Mouse (Mus musculus) ES-Bruce4 (cell line): ENCODE results near the gene Zbtb42. TPM values are rescaled to one million over a fixed set of nuclear protein-coding genes. Genes with fewer than 3 reads are reported as not detected.

Experiments used
- H3K27ac ChIP-seq: 2 replicates; pipeline ENCODE4 v1.5.1; 2012; ENCODE audit warnings: low read length, inconsistent platforms; ENCODE audit not compliant: insufficient read depth
- H3K27me3 ChIP-seq: 2 replicates; pipeline ENCODE4 v1.6.1; 2012; ENCODE audit warnings: mild to moderate bottlenecking, low read length, inconsistent platforms; ENCODE audit not compliant: control insufficient read depth, poor library complexity, insufficient read depth, severe bottlenecking
- H3K36me3 ChIP-seq: 2 replicates; pipeline ENCODE4 v1.6.1; 2012; ENCODE audit warnings: inconsistent platforms, mild to moderate bottlenecking, low read length, moderate library complexity; ENCODE audit not compliant: control insufficient read depth, poor library complexity, insufficient read depth, severe bottlenecking
- H3K4me1 ChIP-seq: one replicate; pipeline ENCODE4 v1.8.1; 2011; ENCODE audit warnings: low read length; ENCODE audit not compliant: control insufficient read depth, insufficient read depth
- H3K4me3 ChIP-seq: 2 replicates; pipeline ENCODE4 v1.5.1; 2011; ENCODE audit warnings: low read depth, mild to moderate bottlenecking, low read length
- H3K9ac ChIP-seq: 2 replicates; pipeline ENCODE4 v1.6.1; 2012; ENCODE audit warnings: low read depth, mild to moderate bottlenecking, inconsistent platforms; ENCODE audit not compliant: poor library complexity, severe bottlenecking
- H3K9me3 ChIP-seq: replicated peaks from 2 replicates; pipeline ENCODE4 v1.6.1; 2012; ENCODE audit warnings: mild to moderate bottlenecking, low read length, inconsistent platforms; ENCODE audit not compliant: control insufficient read depth, poor library complexity, insufficient read depth, severe bottlenecking
- CTCF ChIP-seq: IDR thresholded peaks from one replicate; pipeline ENCODE4 v1.8.1; 2011; ENCODE audit warnings: low read depth, low read length
- EP300 ChIP-seq: IDR thresholded peaks from 2 replicates; pipeline ENCODE4 v1.6.1; 2011; ENCODE audit warnings: low read depth, low read length; ENCODE audit not compliant: insufficient read depth
- POLR2A ChIP-seq: IDR thresholded peaks from one replicate; pipeline ENCODE4 v1.8.1; 2011; ENCODE audit warnings: low read length; ENCODE audit not compliant: insufficient read depth
- polyA plus RNA-seq: library from polyadenylated mRNA; stranded (reverse); fragments of >200 nt; gene quantifications from 2 replicates; pipeline ENCODE4 v1.2.4, GENCODE M21; 2011; ENCODE audit warnings: low read depth; ENCODE audit not compliant: missing spikeins, insufficient read depth, insufficient read length

Zbtb42 gene
- 2.2 and 5.0 TPM in 2 replicates for polyA plus RNA-seq

- H3K4me3 ChIP-seq, result peak within 1 kb of the TSS; percentile 68
- no peaks in the 10 kb centered on the region for H3K4me1 ChIP-seq
- no peak for TF ChIP-seq EP300
- TF ChIP-seq POLR2A, result no peak
- TF ChIP-seq CTCF, result no peak
- peaks cover 2% of the 10 kb centered on the region for H3K27me3 ChIP-seq
- no peaks in the 10 kb centered on the region for H3K36me3 ChIP-seq
- H3K9me3 ChIP-seq, result no peaks in the 10 kb centered on the region
- H3K27ac ChIP-seq, result no peak within 1 kb of the TSS
- H3K9ac ChIP-seq, result peak within 1 kb of the TSS; percentile 68
Observed at GRCm38 (mm10) chr12:112678555-112679026, at the start of gene Zbtb42. Gene Zbtb42, plus strand, starts transcription at chr12:112678828.

- Histone ChIP-seq H3K27ac (no peak overlapping the region), H3K4me1 (peaks cover 4% of the 10 kb centered on the region)
Observed at GRCm38 (mm10) chr12:112628928-112629721, 49.5 kb upstream of the Zbtb42 start.

GRCm38 (mm10) chr12:112630029-112630428 lies 48.6 kb upstream of the Zbtb42 start:
- Histone ChIP-seq H3K27ac (no peak overlapping the region), H3K4me1 (peaks cover 5% of the 10 kb centered on the region)

More at GRCm38 (mm10) chr12:112628928-112629721, 49.5 kb upstream of the Zbtb42 start:
- Histone ChIP-seq H3K9me3 (no peaks in the 10 kb centered on the region), H3K4me3 (no peak overlapping the region), H3K9ac (no peak overlapping the region), H3K36me3 (no peaks in the 10 kb centered on the region), H3K27me3 (no peaks in the 10 kb centered on the region)
- TF ChIP-seq EP300 (no peak), CTCF (no peak), POLR2A (no peak)

GRCm38 (mm10) chr12:112630796-112631195 lies 47.8 kb upstream of the Zbtb42 start:
- Histone ChIP-seq H3K36me3 (no peaks in the 10 kb centered on the region), H3K4me1 (peaks cover 5% of the 10 kb centered on the region), H3K9me3 (no peaks in the 10 kb centered on the region), H3K9ac (no peak overlapping the region), H3K27me3 (no peaks in the 10 kb centered on the region), H3K4me3 (no peak overlapping the region), H3K27ac (no peak overlapping the region)
- TF ChIP-seq POLR2A (no peak), CTCF (no peak), EP300 (no peak)

More at GRCm38 (mm10) chr12:112630029-112630428, 48.6 kb upstream of the Zbtb42 start:
- TF ChIP-seq POLR2A, result no peak
- TF ChIP-seq CTCF, result no peak
- no peak for TF ChIP-seq EP300
- Histone ChIP-seq H3K27me3 (no peaks in the 10 kb centered on the region), H3K36me3 (no peaks in the 10 kb centered on the region), H3K4me3 (no peak overlapping the region), H3K9me3 (no peaks in the 10 kb centered on the region), H3K9ac (no peak overlapping the region)

- H3K27ac ChIP-seq, result no peak overlapping the region
- H3K4me3 ChIP-seq, result no peak overlapping the region
- H3K9ac ChIP-seq, result no peak overlapping the region
- H3K27me3 ChIP-seq, result no peaks in the 10 kb centered on the region
- H3K4me1 ChIP-seq, result peaks cover 5% of the 10 kb centered on the region
- H3K36me3 ChIP-seq, result no peaks in the 10 kb centered on the region
- H3K9me3 ChIP-seq, result no peaks in the 10 kb centered on the region
- TF ChIP-seq POLR2A (no peak), EP300 (no peak), CTCF (no peak)
Observed at GRCm38 (mm10) chr12:112631472-112631871, 47.2 kb upstream of the Zbtb42 start.

GRCm38 (mm10) chr12:112632084-112632777 lies 46.4 kb upstream of the Zbtb42 start:
- Histone ChIP-seq H3K4me1 (peaks cover 5% of the 10 kb centered on the region), H3K9me3 (no peaks in the 10 kb centered on the region), H3K9ac (no peak overlapping the region), H3K4me3 (no peak overlapping the region), H3K27me3 (no peaks in the 10 kb centered on the region), H3K36me3 (no peaks in the 10 kb centered on the region), H3K27ac (no peak overlapping the region)
- TF ChIP-seq POLR2A (no peak), EP300 (no peak), CTCF (no peak)
